Mouse (Mus musculus): ENCODE results near the gene Gm12184. TPM values are rescaled to one million over a fixed set of nuclear protein-coding genes. Genes with fewer than 3 reads are reported as not detected.

The Gm12184 gene
- total RNA-seq, 2 experiments from 2014 or later, result 0.75 to 1.6 TPM

DNA sequence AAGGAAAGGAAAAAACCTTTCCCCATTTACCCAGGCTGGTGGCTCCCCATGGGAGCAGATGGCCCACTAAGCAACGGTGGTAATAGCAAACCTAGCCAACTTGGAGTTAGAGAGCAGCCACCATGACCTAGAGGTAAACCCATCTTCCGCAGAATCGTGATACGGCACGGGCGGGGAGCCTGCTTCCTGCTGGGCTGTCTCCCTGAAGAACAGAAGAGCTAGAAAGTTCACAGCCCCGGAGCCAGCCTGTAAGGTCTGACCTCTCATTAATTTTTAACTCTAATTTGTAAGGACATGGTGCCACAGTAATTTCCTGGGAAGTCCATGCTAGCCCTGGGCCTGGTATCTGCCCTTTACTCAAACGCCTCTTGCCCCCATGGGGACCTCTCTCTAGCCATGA, 35.5 kb downstream of the Gm12184 start:
- intact Hi-C loops (cut with DNase I), result loop anchor here (2.0 kb wide), 1 partner anchor 66 kb away; no protein-coding TSS in a partner anchor
- no peak for DNase-seq (ENCODE audit: extremely low spot score in 1 of 2, low spot score in 2 of 2)

DNA sequence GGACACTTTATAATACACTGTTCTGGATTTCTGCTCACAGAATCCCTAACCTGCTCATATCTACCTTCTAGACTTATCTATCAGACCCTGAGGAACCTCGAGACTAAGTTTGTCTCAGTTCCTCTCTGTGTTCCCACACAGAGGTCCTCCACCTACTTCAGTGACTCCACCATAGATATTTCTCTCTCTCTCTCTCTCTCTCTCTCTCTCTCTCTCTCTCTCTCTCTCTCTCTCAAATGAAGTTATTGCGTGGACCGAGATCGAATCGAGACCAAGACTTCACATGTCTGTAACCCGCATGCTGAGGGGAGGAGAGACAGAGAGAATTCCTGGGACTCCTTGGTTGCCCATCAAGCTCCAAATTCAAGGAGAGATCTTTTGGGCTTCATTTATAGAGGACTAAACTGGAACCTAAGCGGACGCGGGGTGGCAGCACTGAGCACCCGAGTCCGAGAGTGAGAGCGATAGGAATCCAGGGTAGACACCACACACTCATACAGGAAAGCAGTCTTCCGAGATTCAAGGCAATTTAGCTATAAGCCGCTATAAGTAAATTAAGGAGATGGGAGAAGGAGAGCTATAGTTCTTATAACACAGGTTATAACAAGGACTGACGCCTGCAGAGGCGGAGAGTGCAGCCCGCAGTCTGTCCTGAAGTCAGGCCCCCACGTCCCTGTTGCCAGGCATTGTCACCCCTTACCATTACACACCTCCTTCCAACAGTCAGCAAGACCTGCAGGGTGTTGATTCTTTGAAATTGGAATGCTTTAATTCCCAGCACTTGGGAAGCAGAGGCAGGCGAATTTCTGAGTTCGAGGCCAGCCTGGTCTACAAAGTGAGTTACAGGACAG, 36.3 kb downstream of the Gm12184 start:
- peak; percentile 82 to 84 for DNase-seq (ENCODE audit: extremely low spot score in 1 of 2, low spot score in 2 of 2)
- intact Hi-C loops (cut with DNase I), result loop anchor here (2.0 to 5.0 kb wide), 2 partner anchors 67 to 317 kb away; no protein-coding TSS in a partner anchor

- intact Hi-C loops (cut with DNase I), result loop anchor here (5.0 kb wide), 1 partner anchor 318 kb away; no protein-coding TSS in a partner anchor
- no peak for DNase-seq (ENCODE audit: extremely low spot score in 1 of 2, low spot score in 2 of 2)
Observed at GRCm38 (mm10) chr11:48789215-48789614, 37.2 kb downstream of the Gm12184 start.

GRCm38 (mm10) chr11:48788311-48789089, 38.0 kb downstream of the Gm12184 start:
- intact Hi-C loops (cut with DNase I), result loop anchor here (5.0 kb wide), 1 partner anchor 319 kb away; no protein-coding TSS in a partner anchor
- DNase-seq (ENCODE audit: extremely low spot score in 1 of 2, low spot score in 2 of 2), result peak; percentile 62 to 78

- peak in 1 of 2 experiments; percentile 55 for DNase-seq (ENCODE audit: extremely low spot score in 1 of 2, low spot score in 2 of 2)
Observed at GRCm38 (mm10) chr11:48787455-48788211, 38.8 kb downstream of the Gm12184 start.

DNA sequence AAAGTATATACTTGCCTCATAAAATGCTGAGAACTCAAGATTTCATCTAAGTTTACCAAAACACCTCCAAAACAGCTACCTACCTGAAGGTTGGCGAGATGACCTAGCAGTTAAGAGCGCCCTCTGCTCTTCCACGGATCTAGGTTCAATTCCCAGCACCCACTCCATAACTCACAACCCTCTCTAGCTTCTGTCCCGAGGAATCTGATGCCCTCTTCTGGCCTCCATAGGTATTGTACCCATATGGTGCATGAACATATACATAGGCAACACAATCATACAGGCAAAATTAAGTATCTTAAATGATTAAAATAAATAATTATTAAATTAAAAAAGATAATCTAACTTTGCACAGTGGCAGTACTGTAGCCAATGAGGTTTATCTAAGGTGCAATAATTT, 44.2 kb downstream of the Gm12184 start:
- intact Hi-C loops (cut with DNase I), result no loop called here
- DNase-seq (ENCODE audit: extremely low spot score in 1 of 2, low spot score in 2 of 2), result no peak

More at GRCm38 (mm10) chr11:48787455-48788211, 38.8 kb downstream of the Gm12184 start:
- intact Hi-C loops (cut with DNase I), result loop anchor here (5.0 kb wide), 1 partner anchor 320 kb away; no protein-coding TSS in a partner anchor

- intact Hi-C loops (cut with DNase I), result loop anchor here (5.0 to 10.0 kb wide), 2 partner anchors 1847 to 1915 kb away; no protein-coding TSS in a partner anchor
- no peak for DNase-seq (ENCODE audit: extremely low spot score in 1 of 2, low spot score in 2 of 2)
Observed at GRCm38 (mm10) chr11:48779450-48779849, 47.0 kb downstream of the Gm12184 start.

DNA sequence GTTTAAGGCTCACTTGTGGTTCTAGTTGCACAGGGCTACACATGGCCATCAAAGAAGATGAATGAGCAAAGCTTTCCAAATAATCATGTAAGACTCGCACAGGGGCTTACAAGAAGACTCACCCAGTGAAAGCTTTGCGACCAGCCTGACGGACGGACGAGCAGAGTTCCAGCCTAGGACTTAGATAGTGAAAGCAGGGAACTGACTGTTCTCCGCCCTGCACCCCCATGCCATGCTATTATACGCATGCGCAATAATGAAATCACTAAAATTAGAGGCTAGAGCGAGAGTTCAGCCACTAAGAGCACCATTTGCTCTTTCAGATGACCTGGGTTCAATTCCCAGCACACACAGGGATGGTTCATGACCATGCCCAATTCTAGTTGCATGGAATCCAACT, 49.2 kb downstream of the Gm12184 start:
- DNase-seq (ENCODE audit: extremely low spot score in 1 of 2, low spot score in 2 of 2), result no peak
- intact Hi-C loops (cut with DNase I), result loop anchor here (5.0 to 10.0 kb wide), 2 partner anchors 1845 to 1913 kb away; no protein-coding TSS in a partner anchor

- intact Hi-C loops (cut with DNase I), result loop anchor here (5.0 to 10.0 kb wide), 2 partner anchors 1844 to 1912 kb away; no protein-coding TSS in a partner anchor
Observed at GRCm38 (mm10) chr11:48776664-48777063, 49.8 kb downstream of the Gm12184 start.

GRCm38 (mm10) chr11:48775483-48775882, 51.0 kb downstream of the Gm12184 start:
- intact Hi-C loops (cut with DNase I), result loop anchor here (5.0 to 10.0 kb wide), 2 partner anchors 1843 to 1911 kb away; no protein-coding TSS in a partner anchor
- DNase-seq (ENCODE audit: extremely low spot score in 1 of 2, low spot score in 2 of 2), result peak; percentile 54 to 59

More at GRCm38 (mm10) chr11:48776664-48777063, 49.8 kb downstream of the Gm12184 start:
- DNase-seq (ENCODE audit: extremely low spot score in 1 of 2, low spot score in 2 of 2), result peak in 1 of 2 experiments; percentile 39

Other genes starting within 250 kb of the Gm12184 start
- 100 to 1,000 TPM; 345 to 360 TPM for gene Rack1, start 26.3 kb downstream of the Gm12184 start, total RNA-seq (2021)
- 10 to 100 TPM; 44.0 to 48.2 TPM for gene Trim41, start 9.3 kb downstream of the Gm12184 start, total RNA-seq (2021)
- gene Trim7, start 515 bp downstream of the Gm12184 start, total RNA-seq (2021), result 1 to 10 TPM; 3.0 to 3.1 TPM
- 1 to 10 TPM; 2.8 to 3.6 TPM for gene Irgm1, start 45.0 kb upstream of the Gm12184 start, total RNA-seq (2021)
- gene Gm5431, start 75.6 kb upstream of the Gm12184 start, total RNA-seq (2021), result under 1 TPM; 0.28 to 0.43 TPM
- gene Psme2b, start 119.5 kb upstream of the Gm12184 start, total RNA-seq (2021), result 1 to 10 TPM; 1.2 to 1.3 TPM
- not detected for gene Olfr56, start 152.2 kb upstream of the Gm12184 start, total RNA-seq (2021)
- under 1 TPM; 0.77 to 0.90 TPM for gene 9930111J21Rik1, start 152.7 kb upstream of the Gm12184 start, total RNA-seq (2021)
- gene Gm12185, start 165.6 kb upstream of the Gm12184 start, total RNA-seq (2021), result not detected
- gene Tgtp1, start 167.5 kb upstream of the Gm12184 start, total RNA-seq (2021), result under 1 TPM in 1 of 2 experiments, not detected in 1; 0.11 TPM
- gene 9930111J21Rik2, start 224.6 kb upstream of the Gm12184 start, total RNA-seq (2021), result 1 to 10 TPM in 1 of 2 experiments, under 1 TPM in 1; 0.85 to 1.2 TPM
- gene Tgtp2, start 237.6 kb upstream of the Gm12184 start, total RNA-seq (2021), result not detected
- gene Ifi47, start 249.9 kb upstream of the Gm12184 start, total RNA-seq (2021), result under 1 TPM; 0.45 to 0.61 TPM

Data from left cerebral cortex, postnatal 10 days (tissue).